Mouse (Mus musculus): ENCODE results near the gene Bach2. TPM values are rescaled to one million over a fixed set of nuclear protein-coding genes. Genes with fewer than 3 reads are reported as not detected.

The Bach2 gene
- 1.4 TPM for polyA plus RNA-seq (2014; fragmentation: Illumina TruSeq; extraction: RNeasy Lipid Tissue Mini Kit (QIAGEN cat#74804); ENCODE audit: insufficient read depth, low read depth, low replicate concordance)

DNA sequence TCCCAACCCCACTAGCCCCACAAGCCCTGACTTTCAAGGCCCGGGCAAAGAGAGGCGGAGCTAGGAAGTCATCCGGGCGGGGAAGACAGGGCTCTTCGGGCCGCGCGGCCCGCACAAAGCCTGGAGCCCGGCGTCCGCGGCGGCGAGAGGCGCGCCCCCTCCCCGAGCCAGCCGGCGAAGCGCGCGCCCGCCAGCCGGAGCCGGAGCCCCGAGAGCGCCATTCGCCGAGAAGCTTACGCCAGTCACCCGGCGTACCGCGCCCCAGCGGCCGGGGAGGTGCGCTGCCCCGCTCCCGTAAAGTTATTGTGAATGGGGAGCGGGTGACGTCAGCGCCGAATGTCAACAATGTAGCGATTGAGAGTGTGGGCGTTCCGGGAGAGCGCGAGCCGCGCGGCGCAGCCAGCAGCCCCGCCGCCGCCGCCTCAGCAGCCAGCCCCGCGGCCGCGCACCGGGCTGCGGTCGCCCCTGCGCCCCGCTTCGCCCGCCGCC is at the start of gene Bach2:
Gene Bach2, plus strand, starts transcription at position 439 of the 489 bp plus-strand sequence.

DNA sequence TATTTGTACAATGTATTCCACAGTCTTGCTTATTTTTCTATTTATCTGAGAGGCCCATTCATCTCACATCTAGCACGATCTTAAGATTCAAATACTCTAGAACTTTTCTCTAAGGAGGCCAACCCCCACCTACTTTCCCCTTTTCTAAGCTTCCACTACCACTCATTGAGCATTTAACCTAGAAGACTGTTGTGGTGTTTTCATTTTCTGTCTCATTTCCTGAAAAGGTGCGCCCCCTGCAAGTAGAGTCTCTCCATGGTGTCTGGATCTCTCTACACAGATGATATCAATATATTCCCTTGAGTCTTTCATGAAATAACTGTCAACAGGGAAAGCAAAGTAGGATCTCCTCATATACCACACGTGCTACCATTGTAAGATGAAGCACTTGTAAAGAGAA is 364.1 kb downstream of the Bach2 start, which contains the start of gene Gja10:
Gene Gja10, minus strand, starts transcription at position 101 of the 400 bp plus-strand sequence.

DNA sequence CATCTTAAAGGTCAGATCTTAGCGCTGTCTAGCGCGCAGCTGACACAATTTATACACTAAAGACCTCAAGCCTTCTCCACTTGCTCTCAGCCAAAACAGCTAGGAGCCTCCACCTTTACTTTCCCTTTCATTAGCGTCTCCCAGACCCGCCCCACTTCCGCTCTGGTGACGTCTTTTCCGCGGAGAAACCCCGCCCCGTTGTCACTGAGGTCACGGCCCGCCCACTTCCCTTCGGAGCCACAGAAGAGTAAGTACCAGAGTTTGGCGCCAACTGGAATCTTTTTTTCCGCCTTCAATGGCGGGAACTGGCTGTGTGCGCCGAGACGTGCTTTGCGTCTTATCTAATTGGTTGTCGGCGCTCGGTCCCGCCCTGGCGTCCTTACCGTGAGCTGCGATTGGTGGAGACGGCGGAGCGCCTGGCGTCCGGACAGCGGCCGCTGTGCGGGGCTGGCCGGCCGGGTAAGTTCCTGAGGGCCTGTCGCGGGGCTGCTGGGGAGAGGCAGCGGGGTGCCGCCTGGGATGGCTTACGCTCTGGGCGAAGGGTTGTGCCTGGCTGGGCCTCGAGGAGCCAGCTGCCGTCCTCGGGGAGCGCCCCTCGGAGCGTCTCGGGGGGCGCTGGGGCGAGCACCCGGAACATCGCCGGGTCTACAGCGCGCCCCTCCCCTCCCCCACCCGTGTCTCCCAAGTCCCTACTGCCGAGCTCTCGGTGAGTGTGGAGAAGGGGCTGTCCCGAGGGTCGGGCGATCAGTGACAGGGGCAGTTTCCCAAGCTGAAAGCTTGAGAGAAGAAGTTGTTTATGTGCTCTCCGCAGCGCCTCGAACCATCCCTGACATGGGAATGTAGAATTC is 376.7 kb downstream of the Bach2 start, which contains the start of gene Casp8ap2:
Gene Casp8ap2, plus strand, starts transcription at position 418 of the 848 bp plus-strand sequence.

All from lung, adult 10 weeks (tissue).